Mouse (Mus musculus) ES-E14 (cell line): ENCODE results near the gene Apopt1.

Experiments used
- CHD2 ChIP-seq: IDR thresholded peaks from 2 replicates; pipeline ENCODE4 v1.6.1; 2014; ENCODE audit warnings: mild to moderate bottlenecking, low read depth, low read length, inconsistent platforms
- MAFK ChIP-seq: IDR thresholded peaks from 2 replicates; pipeline ENCODE4 v1.6.1; 2014; ENCODE audit warnings: mild to moderate bottlenecking, low read depth, low read length, inconsistent platforms; ENCODE audit not compliant: insufficient read depth

GRCm38 (mm10) chr12:111795180-111795895 lies 82.3 kb downstream of the Apopt1 start:
- TF ChIP-seq CHD2, result no peak
- no peak for TF ChIP-seq MAFK
